Mouse (Mus musculus) spleen, adult 2 months (tissue): ENCODE results near the gene Ttc6. TPM values are rescaled to one million over a fixed set of nuclear protein-coding genes. Genes with fewer than 3 reads are reported as not detected.

Source experiments
- DNase-seq, 2 experiments: peaks; one replicate each; pipeline versions ENCODE4 v3.0.0 to v3.0.0-alpha.2; 2012 to 2021; ENCODE audit warnings: low spot score in 2 of 2, low read depth in 1 of 2
- H3K27ac ChIP-seq: fragments of 200-500 bp; 2 replicates; pipeline ENCODE4 v1.5.1; 2012; ENCODE audit warnings: low read length, inconsistent platforms; ENCODE audit not compliant: insufficient read depth
- H3K27me3 ChIP-seq: fragments of 200-500 bp; 2 replicates; pipeline ENCODE4 v1.6.1; 2012; ENCODE audit warnings: mild to moderate bottlenecking, moderate library complexity, low read length, inconsistent platforms; ENCODE audit not compliant: control insufficient read depth, insufficient read depth
- H3K36me3 ChIP-seq: fragments of 200-500 bp; 2 replicates; pipeline ENCODE4 v1.6.1; 2012; ENCODE audit warnings: mild to moderate bottlenecking, low read length, inconsistent platforms; ENCODE audit not compliant: control insufficient read depth, insufficient read depth
- H3K4me1 ChIP-seq: fragments of 200-500 bp; 2 replicates; pipeline ENCODE4 v1.6.1; 2011; ENCODE audit warnings: inconsistent platforms; ENCODE audit not compliant: control insufficient read depth, insufficient read depth, insufficient read length
- H3K4me3 ChIP-seq: fragments of 200-500 bp; 2 replicates; pipeline ENCODE4 v1.5.1; 2011; ENCODE audit warnings: mild to moderate bottlenecking, inconsistent platforms; ENCODE audit not compliant: insufficient read depth, insufficient read length; ENCODE audit errors: extremely low read depth
- CTCF ChIP-seq: fragments of 200-500 bp; IDR thresholded peaks from 2 replicates; pipeline ENCODE4 v1.5.1; 2011; ENCODE audit warnings: mild to moderate bottlenecking, inconsistent platforms; ENCODE audit not compliant: insufficient read depth, insufficient read length, insufficient replicate concordance; ENCODE audit errors: extremely low read depth
- POLR2A ChIP-seq: fragments of 200-500 bp; IDR thresholded peaks from 2 replicates; pipeline ENCODE4 v1.6.1; 2011; ENCODE audit warnings: low read depth, low read length, inconsistent platforms
- WGBS: fragments of 180-500 bp; shearing (Covaris S2); methylation state at CpG from one replicate; pipeline ENCODE4 v1.1.7; 2018; 5-methylcytosine and 5-hydroxymethylcytosine counted together
- polyA plus RNA-seq: library from polyadenylated mRNA; depleted of rRNA; stranded (reverse); fragments of >200 nt; gene quantifications from 2 replicates; pipeline ENCODE4 v1.2.3, GENCODE M21; 2012; rRNA removed

Gene Ttc6
- polyA plus RNA-seq: 0.04 TPM in 1 of 2 replicates, not detected in the other

DNA sequence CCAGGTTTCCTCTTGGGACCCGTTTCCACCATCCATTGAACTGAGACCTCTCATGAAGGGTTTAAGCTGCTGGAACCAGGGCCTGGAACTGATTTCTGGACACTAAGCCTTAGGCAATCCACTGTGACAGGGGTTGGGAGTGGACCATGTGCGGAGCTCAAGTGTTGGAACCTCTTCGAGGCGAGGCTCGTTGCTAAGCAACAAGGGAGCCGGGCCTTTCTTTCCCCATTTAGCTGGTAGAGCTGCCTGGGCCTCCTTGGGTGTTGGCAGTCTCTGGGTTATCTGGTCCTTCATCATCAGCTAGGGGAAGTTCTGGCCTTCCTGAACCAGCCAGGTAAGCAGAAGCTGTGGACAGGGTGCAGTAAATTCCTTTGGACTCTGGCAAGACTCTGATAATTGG, at the start of gene Ttc6:
Gene Ttc6 (plus strand): TSS at position 205 of the 400 bp plus-strand sequence.
- H3K36me3 ChIP-seq: no peaks in the 10 kb centered on the region
- no peaks in the 10 kb centered on the region for H3K4me1 ChIP-seq
- 84% methylated on average over 6 of the region's 6 CpGs for WGBS
- TF ChIP-seq POLR2A: no peak
- no peak for TF ChIP-seq CTCF
- DNase-seq: no peak
- no peak within 1 kb of the TSS for H3K27ac ChIP-seq
- H3K27me3 ChIP-seq: no peaks in the 10 kb centered on the region
- H3K4me3 ChIP-seq: no peak within 1 kb of the TSS

DNA sequence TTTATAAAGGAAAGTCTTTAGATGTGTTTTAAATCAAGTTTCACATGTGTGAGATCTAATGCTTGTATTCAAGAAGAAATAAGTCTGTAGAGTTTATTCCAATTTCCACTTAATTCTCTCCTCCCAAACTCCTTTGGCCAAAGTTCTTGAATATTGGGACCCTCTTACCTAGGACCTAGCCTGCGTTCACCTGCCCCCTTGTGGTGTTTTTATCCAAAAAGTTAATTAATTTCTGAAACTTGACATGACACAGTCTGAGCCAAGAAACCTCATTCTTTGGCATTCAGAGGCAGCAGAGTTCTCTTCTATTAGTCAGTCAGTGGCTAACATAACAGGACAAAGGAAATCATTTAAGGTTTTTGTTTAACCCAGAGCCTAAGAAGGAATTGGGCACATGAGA, 49.4 kb upstream of the Ttc6 start:
- no peak for TF ChIP-seq CTCF
- Histone ChIP-seq H3K4me3 (no peak overlapping the region), H3K4me1 (no peaks in the 10 kb centered on the region), H3K27ac (no peak overlapping the region), H3K27me3 (no peaks in the 10 kb centered on the region), H3K36me3 (no peaks in the 10 kb centered on the region)
- no peak for DNase-seq
- 65% methylated on average over 1 of the region's 1 CpGs for WGBS

DNA sequence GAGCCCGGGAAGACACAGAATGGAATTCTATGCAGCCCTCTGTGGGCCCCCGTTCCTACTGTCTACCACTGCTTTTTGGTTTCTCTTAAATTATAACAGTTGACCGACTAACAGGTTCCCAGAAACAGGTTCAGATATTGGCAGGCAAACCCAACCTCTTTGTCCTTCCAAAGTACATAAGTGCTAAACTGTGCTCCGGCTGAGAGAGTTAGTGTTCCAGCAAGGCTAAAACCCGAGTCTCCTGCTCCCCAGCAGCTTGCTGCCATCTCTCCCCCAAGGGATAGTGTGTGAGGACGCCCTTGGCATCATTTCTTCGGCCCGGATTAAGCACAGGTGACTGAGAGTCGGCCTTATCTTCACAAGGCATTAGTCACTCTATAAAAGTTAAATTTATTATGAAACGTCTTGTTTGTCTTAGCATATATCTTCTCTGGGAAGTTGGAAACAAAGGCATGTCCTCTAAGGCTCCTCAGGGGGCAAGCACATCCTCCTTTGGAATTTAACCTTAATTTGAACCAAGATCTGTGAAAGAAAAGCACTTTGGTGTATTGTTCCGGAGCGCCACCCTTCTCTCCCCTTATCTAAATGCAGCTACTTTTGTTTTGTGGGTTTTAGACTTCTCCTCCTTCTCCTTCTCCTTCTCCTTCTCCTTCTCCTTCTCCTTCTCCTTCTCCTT, 48.1 kb upstream of the Ttc6 start:
- Histone ChIP-seq H3K36me3 (no peaks in the 10 kb centered on the region), H3K27me3 (no peaks in the 10 kb centered on the region), H3K4me1 (no peaks in the 10 kb centered on the region), H3K27ac (no peak overlapping the region), H3K4me3 (no peak overlapping the region)
- no peak for TF ChIP-seq POLR2A
- TF ChIP-seq CTCF: no peak
- DNase-seq: no peak
- 71% methylated on average over 12 of the region's 12 CpGs for WGBS

DNA sequence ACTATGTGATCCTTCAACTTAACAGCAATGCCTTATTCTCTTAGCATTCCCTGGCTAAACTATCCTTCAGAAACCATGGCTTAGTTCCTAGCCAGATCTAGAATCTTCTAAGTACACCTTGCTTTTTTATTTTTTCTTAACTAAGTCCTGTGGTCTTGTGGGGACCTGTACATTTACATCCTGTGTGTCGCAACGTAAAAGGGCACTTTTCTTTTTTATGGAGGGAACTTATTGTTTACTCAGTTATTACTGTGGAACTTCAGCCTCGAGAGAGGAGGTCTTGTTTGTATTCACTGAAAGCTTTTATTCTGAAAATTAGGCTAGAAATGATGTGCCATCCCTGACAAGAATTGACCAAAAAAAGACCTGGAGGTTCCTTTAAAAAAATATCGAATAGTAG, 35.6 kb upstream of the Ttc6 start:
- Histone ChIP-seq H3K27ac (no peak overlapping the region), H3K36me3 (no peaks in the 10 kb centered on the region), H3K4me3 (no peak overlapping the region), H3K4me1 (no peaks in the 10 kb centered on the region), H3K27me3 (no peaks in the 10 kb centered on the region)
- TF ChIP-seq POLR2A: no peak
- TF ChIP-seq CTCF: no peak
- 36% methylated on average over 4 of the region's 4 CpGs for WGBS
- no peak for DNase-seq

DNA sequence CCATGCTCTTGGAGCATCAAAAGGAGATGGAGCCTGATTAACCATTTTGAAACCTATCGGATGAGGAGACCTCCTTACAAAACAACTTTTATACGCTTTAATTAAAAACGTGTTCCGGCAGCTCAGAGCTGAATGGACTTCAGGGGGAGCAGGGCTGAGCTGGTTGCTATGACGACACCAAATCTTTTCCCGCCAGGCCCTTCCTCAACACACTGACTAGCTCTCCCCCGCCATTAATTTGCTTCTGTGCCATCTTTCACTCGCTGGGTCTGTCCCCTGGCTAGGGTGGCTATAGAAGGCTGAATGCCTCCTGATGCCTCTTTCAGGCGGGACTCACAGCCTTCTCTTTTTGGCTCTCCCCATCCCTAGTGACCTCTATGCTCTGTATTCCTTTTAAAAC, 33.4 kb upstream of the Ttc6 start:
- DNase-seq: no peak
- H3K36me3 ChIP-seq: no peaks in the 10 kb centered on the region
- H3K4me1 ChIP-seq: no peaks in the 10 kb centered on the region
- H3K27me3 ChIP-seq: peaks cover 10% of the 10 kb centered on the region
- H3K27ac ChIP-seq: no peak overlapping the region
- TF ChIP-seq POLR2A: no peak
- no peak for TF ChIP-seq CTCF
- no peak overlapping the region for H3K4me3 ChIP-seq
- 47% methylated on average over 9 of the region's 9 CpGs for WGBS

DNA sequence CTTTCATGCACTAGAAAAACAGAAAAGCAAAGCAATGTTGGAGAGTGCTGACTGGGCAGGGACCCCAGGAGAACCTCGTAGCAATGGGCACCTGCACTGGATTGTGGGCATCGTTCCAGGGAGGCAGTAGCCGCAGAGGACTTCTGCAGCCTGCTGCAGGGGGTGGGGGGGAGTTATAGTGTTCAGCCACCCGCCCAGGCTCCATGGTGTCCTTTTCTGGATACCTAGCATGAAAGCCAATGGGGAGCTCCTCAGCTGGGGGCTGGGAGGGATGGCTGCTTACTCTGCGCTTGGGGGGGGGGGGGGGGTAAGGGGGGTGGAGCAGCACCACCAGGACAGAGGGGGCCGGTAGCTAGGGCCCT, 29.4 kb upstream of the Ttc6 start:
- TF ChIP-seq CTCF (no peak), POLR2A (no peak)
- Histone ChIP-seq H3K4me3 (no peak overlapping the region), H3K27ac (no peak overlapping the region), H3K4me1 (peaks cover 6% of the 10 kb centered on the region; the same call in 1 of the 2 replicates), H3K36me3 (no peaks in the 10 kb centered on the region), H3K27me3 (peaks cover 23% of the 10 kb centered on the region)
- DNase-seq: no peak
- WGBS: 3% methylated on average over 4 of the region's 6 CpGs

DNA sequence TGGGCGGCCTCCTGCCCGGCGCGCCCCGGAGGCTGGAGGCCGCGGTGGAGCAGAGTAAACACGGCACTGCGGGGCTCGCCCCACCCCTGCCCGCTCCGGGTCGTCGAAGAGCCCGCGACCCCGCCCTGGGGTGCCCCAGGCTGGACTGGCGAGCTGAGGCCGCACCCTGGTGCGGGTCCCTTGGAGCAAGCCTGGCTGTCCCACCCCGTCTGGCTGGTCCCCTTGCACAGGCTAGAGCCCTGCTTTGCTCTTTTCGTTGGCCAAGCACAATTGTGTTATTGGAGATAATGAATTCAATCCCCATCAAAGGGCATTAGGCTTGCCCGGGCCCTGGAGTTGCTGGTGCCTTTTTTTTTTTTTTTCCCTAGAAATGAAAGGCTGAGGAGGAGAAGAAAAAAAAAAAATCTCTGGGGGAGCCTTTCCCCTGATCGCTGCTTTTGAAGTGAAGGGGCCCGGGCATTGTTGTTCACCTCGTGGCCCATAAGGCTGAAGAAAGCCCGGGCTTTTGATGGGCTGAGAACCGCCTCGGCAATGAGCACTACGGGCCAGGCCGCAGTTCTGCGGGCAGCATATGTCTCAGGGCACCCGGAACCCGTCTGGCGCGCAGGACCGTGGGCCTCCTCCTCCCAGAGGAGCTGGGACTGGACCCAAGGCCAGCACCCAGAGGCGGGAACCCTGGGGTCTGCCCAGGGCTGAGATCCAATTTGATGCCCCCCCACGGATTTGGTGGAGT, 28.9 kb upstream of the Ttc6 start:
- TF ChIP-seq POLR2A: no peak
- no peak for TF ChIP-seq CTCF
- no peak overlapping the region for H3K4me3 ChIP-seq
- H3K4me1 ChIP-seq: peaks cover 6% of the 10 kb centered on the region; the same call in 1 of the 2 replicates
- no peak for DNase-seq
- H3K36me3 ChIP-seq: no peaks in the 10 kb centered on the region
- no peak overlapping the region for H3K27ac ChIP-seq
- peaks cover 26% of the 10 kb centered on the region for H3K27me3 ChIP-seq
- WGBS: 7% methylated on average over 39 of the region's 39 CpGs
